Mouse (Mus musculus) small intestine, adult 2 months (tissue): ENCODE results near the gene Prss42. TPM values are rescaled to one million over a fixed set of nuclear protein-coding genes. Genes with fewer than 3 reads are reported as not detected.
A peak's percentile ranks its signal among the peaks of the same experiment; 100 is the strongest.

ENCODE experiments used
- H3K27ac ChIP-seq: fragments of 200-500 bp; 2 replicates; pipeline ENCODE4 v1.5.1; 2012; ENCODE audit warnings: low read depth, low read length, control low read depth, inconsistent platforms; ENCODE audit not compliant: insufficient read depth
- H3K27me3 ChIP-seq: fragments of 200-500 bp; 2 replicates; pipeline ENCODE4 v1.6.1; 2012; ENCODE audit warnings: mild to moderate bottlenecking, moderate library complexity, low read length, inconsistent platforms; ENCODE audit not compliant: control insufficient read depth, insufficient read depth
- H3K36me3 ChIP-seq: fragments of 200-500 bp; 2 replicates; pipeline ENCODE4 v1.6.1; 2012; ENCODE audit warnings: mild to moderate bottlenecking, low read length, control low read depth, inconsistent platforms; ENCODE audit not compliant: control insufficient read depth, insufficient read depth
- H3K4me1 ChIP-seq: fragments of 200-500 bp; 2 replicates; pipeline ENCODE4 v1.6.1; 2012; ENCODE audit warnings: low read length, inconsistent platforms, mixed read lengths; ENCODE audit not compliant: control insufficient read depth, insufficient read depth, insufficient read length
- H3K4me3 ChIP-seq: fragments of 200-500 bp; 2 replicates; pipeline ENCODE4 v1.5.1; 2012; ENCODE audit warnings: low read depth, mild to moderate bottlenecking, control low read depth, inconsistent platforms, low read length, moderate library complexity
- CTCF ChIP-seq: fragments of 200-500 bp; IDR thresholded peaks from 2 replicates; pipeline ENCODE4 v1.5.1; 2012; ENCODE audit warnings: low read depth, mild to moderate bottlenecking, control low read depth, inconsistent platforms, low read length, moderate library complexity, mixed read lengths; ENCODE audit not compliant: insufficient replicate concordance, insufficient read length; ENCODE audit errors: extremely low read depth
- POLR2A ChIP-seq: fragments of 200-500 bp; IDR thresholded peaks from 2 replicates; pipeline ENCODE4 v1.6.1; 2012; ENCODE audit warnings: low read depth, mild to moderate bottlenecking, control low read depth, inconsistent platforms, low read length, moderate library complexity
- WGBS: fragments of 180-500 bp; shearing (Covaris S2); methylation state at CpG from one replicate; pipeline ENCODE4 v1.1.7; 2018; 5-methylcytosine and 5-hydroxymethylcytosine counted together
- polyA plus RNA-seq: library from polyadenylated mRNA; depleted of rRNA; stranded (reverse); fragments of >200 nt; gene quantifications from 2 replicates; pipeline ENCODE4 v1.2.3, GENCODE M21; 2012

Gene Prss42
- polyA plus RNA-seq, 1 experiment = not detected

DNA sequence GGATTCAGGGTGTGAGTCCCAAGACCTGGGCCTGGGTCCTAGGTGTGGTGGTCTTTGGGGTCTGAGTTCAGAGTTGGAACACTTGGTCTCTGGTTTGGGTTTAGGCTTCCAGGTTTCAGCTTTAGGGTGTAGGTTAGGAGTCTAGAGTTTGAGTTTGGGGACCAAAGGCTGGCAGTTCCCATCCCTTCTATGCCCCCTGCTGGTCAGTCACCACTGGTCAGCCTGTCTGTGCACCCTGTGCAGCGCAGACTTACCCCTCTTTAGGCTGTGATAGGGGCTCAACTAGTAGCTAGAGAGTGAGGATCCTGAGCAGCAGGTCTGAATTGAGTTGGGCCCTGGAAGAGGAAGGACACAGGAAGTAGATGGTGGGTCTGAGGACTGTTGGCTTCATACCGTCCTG, 38.7 kb upstream of the Prss42 start:
- Histone ChIP-seq H3K27me3 (peaks cover 2% of the 10 kb centered on the region; the same call in 1 of the 2 replicates), H3K4me1 (no peaks in the 10 kb centered on the region), H3K4me3 (no peak overlapping the region), H3K36me3 (no peaks in the 10 kb centered on the region), H3K27ac (no peak overlapping the region)
- peak; percentile 59; the same call in 1 of the 2 replicates for TF ChIP-seq CTCF
- no peak for TF ChIP-seq POLR2A
- 59% methylated on average over 2 of the region's 2 CpGs for WGBS

DNA sequence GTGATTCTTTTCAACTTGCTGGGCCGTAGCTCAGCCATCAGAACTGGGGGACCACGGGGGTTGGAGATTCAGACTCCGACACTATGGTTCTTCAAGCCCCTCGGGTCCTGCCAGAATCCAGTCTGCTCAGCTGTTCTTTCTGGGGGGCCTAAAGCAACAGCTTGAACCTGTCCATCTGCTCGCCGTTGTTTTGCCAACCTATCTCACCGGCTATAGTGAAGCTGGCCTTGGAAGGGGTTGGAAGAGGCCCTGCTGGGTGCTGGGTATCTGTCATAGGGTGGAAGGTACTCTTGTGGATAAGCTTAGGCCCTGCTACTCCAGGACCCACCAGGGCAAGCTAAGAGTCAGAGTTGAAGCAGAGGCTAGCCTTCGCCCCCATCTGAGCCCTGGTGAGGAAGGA, 37.1 kb upstream of the Prss42 start:
- no peak overlapping the region for H3K27ac ChIP-seq
- 85% methylated on average over 8 of the region's 8 CpGs for WGBS
- H3K36me3 ChIP-seq = no peaks in the 10 kb centered on the region
- H3K27me3 ChIP-seq = peaks cover 4% of the 10 kb centered on the region; the same call in 1 of the 2 replicates
- H3K4me3 ChIP-seq = no peak overlapping the region
- no peak for TF ChIP-seq POLR2A
- no peak for TF ChIP-seq CTCF
- no peaks in the 10 kb centered on the region for H3K4me1 ChIP-seq

DNA sequence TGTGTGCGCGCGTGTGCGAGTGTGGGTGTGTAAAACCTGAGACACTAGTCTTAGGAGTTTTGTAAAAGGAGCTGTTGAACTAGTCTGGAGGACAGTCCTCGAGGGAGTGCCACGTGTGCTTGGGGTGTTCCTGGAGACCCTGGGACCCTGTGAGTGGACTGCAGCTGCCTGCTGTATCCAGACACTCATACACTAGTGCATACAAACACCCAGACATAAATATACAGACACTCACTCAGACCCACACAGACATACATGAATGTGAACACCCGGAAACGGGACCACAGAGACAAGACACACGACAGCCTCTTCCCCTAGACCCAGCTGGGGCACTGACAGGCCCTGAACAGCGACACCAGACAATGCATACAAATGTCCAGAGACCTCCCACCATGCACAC, 35.2 kb upstream of the Prss42 start:
- H3K4me3 ChIP-seq = no peak overlapping the region
- peaks cover 4% of the 10 kb centered on the region; the same call in 1 of the 2 replicates for H3K27me3 ChIP-seq
- no peaks in the 10 kb centered on the region for H3K36me3 ChIP-seq
- H3K27ac ChIP-seq = no peak overlapping the region
- no peaks in the 10 kb centered on the region for H3K4me1 ChIP-seq
- TF ChIP-seq CTCF = no peak
- TF ChIP-seq POLR2A = no peak
- WGBS = 85% methylated on average over 10 of the region's 10 CpGs

GRCm38 (mm10) chr9:110763405-110763804, 34.6 kb upstream of the Prss42 start:
- 71% methylated on average over 2 of the region's 2 CpGs for WGBS
- Histone ChIP-seq H3K27ac (no peak overlapping the region), H3K4me3 (no peak overlapping the region), H3K4me1 (no peaks in the 10 kb centered on the region), H3K36me3 (no peaks in the 10 kb centered on the region), H3K27me3 (peaks cover 4% of the 10 kb centered on the region; the same call in 1 of the 2 replicates)
- no peak for TF ChIP-seq POLR2A
- no peak for TF ChIP-seq CTCF

DNA sequence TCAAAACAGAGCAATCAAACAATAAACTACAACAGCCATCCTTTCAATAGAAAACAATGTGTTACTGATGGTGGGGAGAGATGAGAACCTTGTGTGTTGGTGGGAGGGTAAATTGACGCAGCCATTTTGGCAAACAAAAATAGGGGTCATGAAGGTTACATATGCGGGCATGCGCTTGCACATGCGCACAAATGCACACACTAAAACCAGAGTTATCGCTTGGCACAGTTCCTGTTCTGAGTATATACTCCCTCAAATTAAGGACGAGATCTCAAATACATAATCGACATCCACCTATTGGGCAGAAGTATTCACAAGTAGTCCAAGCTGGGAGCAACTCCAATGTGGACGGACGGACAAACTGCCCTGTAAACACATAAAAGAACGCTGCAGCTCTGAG, 25.6 kb upstream of the Prss42 start:
- Histone ChIP-seq H3K36me3 (no peaks in the 10 kb centered on the region), H3K27ac (no peak overlapping the region), H3K27me3 (no peaks in the 10 kb centered on the region), H3K4me3 (no peak overlapping the region), H3K4me1 (no peaks in the 10 kb centered on the region)
- 87% methylated on average over 10 of the region's 10 CpGs for WGBS
- TF ChIP-seq POLR2A (no peak), CTCF (no peak)

DNA sequence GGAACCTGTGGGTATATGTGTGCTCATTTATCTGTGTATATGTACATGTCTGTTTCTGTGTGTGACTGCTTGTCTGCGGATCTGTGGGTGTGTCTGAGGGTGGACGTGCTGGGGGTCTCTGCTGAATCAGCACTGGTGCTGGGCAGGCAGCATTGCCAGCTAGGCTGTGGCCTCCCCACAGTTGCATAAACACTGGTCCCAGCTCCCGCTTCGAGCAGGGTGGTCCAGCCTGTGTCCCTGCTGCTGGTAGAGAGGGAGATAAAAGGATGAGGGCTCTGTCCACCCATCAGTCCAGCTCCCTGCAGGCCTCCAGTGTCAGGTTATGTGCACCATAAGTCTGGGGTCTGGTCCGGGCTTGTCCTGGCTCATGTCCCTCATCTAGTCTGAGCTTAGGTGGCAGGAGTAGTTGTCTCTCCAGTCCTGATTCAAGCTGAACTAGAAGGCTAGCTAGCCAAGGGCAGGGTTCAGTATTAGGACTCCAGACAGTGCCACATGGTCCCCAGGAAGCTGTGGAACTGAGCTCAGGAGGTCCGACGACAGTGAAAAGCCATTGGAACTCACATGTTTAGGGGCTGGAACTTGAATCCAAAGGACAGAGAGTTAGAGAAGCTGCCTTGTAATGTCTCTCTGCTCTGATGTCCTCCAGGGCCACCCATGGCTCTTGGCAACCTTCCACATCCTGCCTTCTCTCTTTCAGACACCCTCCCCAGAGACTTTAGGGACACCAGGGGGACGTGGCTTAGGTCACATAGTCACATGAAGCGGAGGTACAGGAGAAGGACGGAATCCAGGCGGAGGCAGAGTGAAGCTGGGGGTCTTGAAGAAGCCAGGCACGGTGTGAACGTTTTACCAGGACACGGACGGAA, 23.3 kb upstream of the Prss42 start:
- 81% methylated on average over 15 of the region's 15 CpGs for WGBS
- Histone ChIP-seq H3K27ac (no peak overlapping the region), H3K36me3 (no peaks in the 10 kb centered on the region), H3K4me3 (no peak overlapping the region), H3K27me3 (no peaks in the 10 kb centered on the region), H3K4me1 (no peaks in the 10 kb centered on the region)
- TF ChIP-seq CTCF (no peak), POLR2A (no peak)

- no peaks in the 10 kb centered on the region for H3K36me3 ChIP-seq
- TF ChIP-seq CTCF = no peak
- TF ChIP-seq POLR2A = no peak
- H3K4me1 ChIP-seq = no peaks in the 10 kb centered on the region
- 89% methylated on average over 10 of the region's 10 CpGs for WGBS
- H3K4me3 ChIP-seq = no peak overlapping the region
- no peak overlapping the region for H3K27ac ChIP-seq
- peaks cover 2% of the 10 kb centered on the region; the same call in 1 of the 2 replicates for H3K27me3 ChIP-seq
Measured at GRCm38 (mm10) chr9:110775269-110776022, 22.5 kb upstream of the Prss42 start.
